Mouse (Mus musculus): Measurements from ENCODE around the gene Prom1. TPM values are rescaled to one million over a fixed set of nuclear protein-coding genes. Genes with fewer than 3 reads are reported as not detected.

The Prom1 gene
- total and polyA plus RNA-seq, 2 experiments, result 1.8 to 13.5 TPM

DNA sequence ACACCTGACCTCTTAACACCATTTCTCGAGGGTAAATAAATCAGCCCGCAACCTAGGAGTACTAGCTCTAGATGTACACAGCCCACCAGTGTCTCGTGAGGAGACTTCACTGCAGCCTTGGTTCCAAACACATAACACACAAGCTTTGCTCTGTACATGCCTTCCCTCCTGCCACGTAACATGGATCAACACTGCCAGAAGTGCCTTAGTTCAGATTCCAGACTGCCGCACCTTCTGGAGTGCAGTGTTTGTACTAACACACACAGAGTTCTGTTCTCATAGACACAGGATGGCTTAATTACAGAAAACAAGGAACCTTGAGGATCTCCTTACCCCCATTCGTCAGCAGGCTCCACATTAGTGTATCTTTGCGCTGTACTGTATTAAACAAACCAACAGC, 6.1 kb downstream of the Prom1 start:
- Histone ChIP-seq H3K4me3 (ENCODE audit: insufficient read depth, low read depth, low read length) (no peak overlapping the region), H3K9ac (ENCODE audit: low read depth, low read length) (no peak overlapping the region), H3K4me1 (ENCODE audit: control insufficient read depth, insufficient read depth, low read length) (peaks cover 3% of the 10 kb centered on the region; the same call in 1 of the 2 replicates), H3K36me3 (ENCODE audit: control insufficient read depth, insufficient read depth, low read length) (no peaks in the 10 kb centered on the region), H3K79me2 (ENCODE audit: control insufficient read depth, insufficient read depth, low read length) (no peaks in the 10 kb centered on the region), H3K27me3 (ENCODE audit: control insufficient read depth, insufficient read depth, low read length) (peaks cover 3% of the 10 kb centered on the region), H3K27ac (replicated peaks; ENCODE audit: insufficient read depth, low read depth, low read length) (no peak overlapping the region)
- no peak for TF ChIP-seq CTCF (IDR thresholded peaks at IDR 0.05; ENCODE audit: low read depth, low read length)
- TF ChIP-seq POLR2A (IDR thresholded peaks at IDR 0.05; ENCODE audit: extremely low read depth, insufficient read depth, low read length), result no peak
- 89% methylated on average over 7 of the region's 7 CpGs for WGBS
- no peak for DNase-seq (ENCODE audit: extremely low read depth, low read depth, low spot score)

DNA sequence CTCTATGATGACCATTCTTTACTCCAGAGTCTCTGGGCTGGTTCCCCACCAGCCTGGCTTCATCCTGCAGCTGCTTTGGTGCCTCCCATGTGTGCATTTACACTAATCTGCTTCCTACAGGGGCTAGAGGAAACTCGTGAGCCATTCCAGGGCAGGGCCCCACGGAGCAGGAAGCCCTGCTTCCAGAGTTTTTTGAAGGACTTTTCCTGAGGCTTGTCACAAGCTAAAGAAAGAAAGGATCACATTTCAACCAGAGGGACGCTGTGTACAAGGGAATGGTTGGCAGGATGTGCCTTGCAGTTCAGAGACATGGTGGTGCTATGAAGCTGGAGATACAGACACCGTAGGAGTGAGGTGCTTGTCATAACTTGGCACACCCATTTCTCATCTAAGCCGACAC, 14.8 kb downstream of the Prom1 start:
- H3K79me2 ChIP-seq (ENCODE audit: control insufficient read depth, insufficient read depth, low read length), result no peaks in the 10 kb centered on the region
- H3K36me3 ChIP-seq (ENCODE audit: control insufficient read depth, insufficient read depth, low read length), result no peaks in the 10 kb centered on the region
- no peak overlapping the region for H3K9ac ChIP-seq (ENCODE audit: low read depth, low read length)
- H3K4me1 ChIP-seq (ENCODE audit: control insufficient read depth, insufficient read depth, low read length), result no peaks in the 10 kb centered on the region
- H3K27ac ChIP-seq (replicated peaks; ENCODE audit: insufficient read depth, low read depth, low read length), result no peak overlapping the region
- no peak overlapping the region for H3K4me3 ChIP-seq (ENCODE audit: insufficient read depth, low read depth, low read length)
- TF ChIP-seq CTCF (IDR thresholded peaks at IDR 0.05; ENCODE audit: low read depth, low read length) (no peak), POLR2A (IDR thresholded peaks at IDR 0.05; ENCODE audit: extremely low read depth, insufficient read depth, low read length) (no peak)
- WGBS, result 65% methylated on average over 5 of the region's 5 CpGs
- no peak for DNase-seq (ENCODE audit: extremely low read depth, low read depth, low spot score)
- H3K27me3 ChIP-seq (ENCODE audit: control insufficient read depth, insufficient read depth, low read length), result no peaks in the 10 kb centered on the region

DNA sequence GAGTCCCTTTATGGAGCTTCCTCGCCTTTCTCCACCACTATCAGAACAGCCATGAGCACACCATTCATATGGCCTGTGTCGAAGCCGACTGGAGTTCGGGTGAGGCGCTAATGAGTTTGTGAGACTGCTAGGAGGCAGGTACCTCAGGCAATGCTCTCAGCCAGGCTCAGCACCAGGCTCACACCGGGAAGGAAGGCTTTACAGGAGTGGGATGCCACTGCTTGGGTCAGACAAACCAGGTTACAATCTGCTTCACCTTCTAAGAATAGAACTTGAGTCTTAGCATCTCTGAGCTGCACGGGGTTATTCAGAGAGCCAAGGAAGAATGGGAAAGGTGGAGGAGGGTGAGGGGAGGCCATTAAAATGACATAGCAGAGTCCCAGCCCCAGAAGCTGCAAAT, 16.0 kb downstream of the Prom1 start:
- DNase-seq (ENCODE audit: extremely low read depth, low read depth, low spot score), result no peak
- no peaks in the 10 kb centered on the region for H3K79me2 ChIP-seq (ENCODE audit: control insufficient read depth, insufficient read depth, low read length)
- H3K36me3 ChIP-seq (ENCODE audit: control insufficient read depth, insufficient read depth, low read length), result no peaks in the 10 kb centered on the region
- no peak overlapping the region for H3K4me3 ChIP-seq (ENCODE audit: insufficient read depth, low read depth, low read length)
- no peak overlapping the region for H3K27ac ChIP-seq (replicated peaks; ENCODE audit: insufficient read depth, low read depth, low read length)
- 92% methylated on average over 7 of the region's 7 CpGs for WGBS
- H3K9ac ChIP-seq (ENCODE audit: low read depth, low read length), result no peak overlapping the region
- TF ChIP-seq CTCF (IDR thresholded peaks at IDR 0.05; ENCODE audit: low read depth, low read length), result no peak
- no peaks in the 10 kb centered on the region for H3K27me3 ChIP-seq (ENCODE audit: control insufficient read depth, insufficient read depth, low read length)
- no peaks in the 10 kb centered on the region for H3K4me1 ChIP-seq (ENCODE audit: control insufficient read depth, insufficient read depth, low read length)

DNA sequence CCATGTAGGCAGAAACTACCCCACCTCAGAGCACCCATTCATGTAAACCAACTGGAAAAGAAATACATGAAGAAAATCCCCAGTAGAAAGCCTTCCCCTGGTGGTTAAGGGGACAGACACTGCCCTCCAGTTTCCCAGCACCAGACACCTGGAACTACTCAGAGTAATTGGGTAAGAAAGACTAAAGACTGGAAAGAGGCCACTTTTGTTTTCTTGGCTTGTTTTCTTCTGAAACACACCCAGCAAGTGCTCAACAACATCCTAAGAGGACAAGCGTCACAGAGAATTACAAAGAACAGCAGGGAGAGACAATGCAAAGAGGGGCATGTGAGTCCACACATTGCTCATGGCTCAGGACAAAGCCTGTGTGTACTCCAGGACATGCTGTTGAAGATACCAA, 20.7 kb downstream of the Prom1 start:
- Histone ChIP-seq H3K79me2 (ENCODE audit: control insufficient read depth, insufficient read depth, low read length) (no peaks in the 10 kb centered on the region), H3K4me3 (ENCODE audit: insufficient read depth, low read depth, low read length) (no peak overlapping the region), H3K27ac (replicated peaks; ENCODE audit: insufficient read depth, low read depth, low read length) (no peak overlapping the region), H3K4me1 (ENCODE audit: control insufficient read depth, insufficient read depth, low read length) (no peaks in the 10 kb centered on the region), H3K27me3 (ENCODE audit: control insufficient read depth, insufficient read depth, low read length) (no peaks in the 10 kb centered on the region), H3K36me3 (ENCODE audit: control insufficient read depth, insufficient read depth, low read length) (no peaks in the 10 kb centered on the region), H3K9ac (ENCODE audit: low read depth, low read length) (no peak overlapping the region)
- 96% methylated on average over 1 of the region's 1 CpGs for WGBS
- TF ChIP-seq CTCF (IDR thresholded peaks at IDR 0.05; ENCODE audit: low read depth, low read length) (no peak), POLR2A (IDR thresholded peaks at IDR 0.05; ENCODE audit: extremely low read depth, insufficient read depth, low read length) (no peak)
- DNase-seq (ENCODE audit: extremely low read depth, low read depth, low spot score), result no peak

DNA sequence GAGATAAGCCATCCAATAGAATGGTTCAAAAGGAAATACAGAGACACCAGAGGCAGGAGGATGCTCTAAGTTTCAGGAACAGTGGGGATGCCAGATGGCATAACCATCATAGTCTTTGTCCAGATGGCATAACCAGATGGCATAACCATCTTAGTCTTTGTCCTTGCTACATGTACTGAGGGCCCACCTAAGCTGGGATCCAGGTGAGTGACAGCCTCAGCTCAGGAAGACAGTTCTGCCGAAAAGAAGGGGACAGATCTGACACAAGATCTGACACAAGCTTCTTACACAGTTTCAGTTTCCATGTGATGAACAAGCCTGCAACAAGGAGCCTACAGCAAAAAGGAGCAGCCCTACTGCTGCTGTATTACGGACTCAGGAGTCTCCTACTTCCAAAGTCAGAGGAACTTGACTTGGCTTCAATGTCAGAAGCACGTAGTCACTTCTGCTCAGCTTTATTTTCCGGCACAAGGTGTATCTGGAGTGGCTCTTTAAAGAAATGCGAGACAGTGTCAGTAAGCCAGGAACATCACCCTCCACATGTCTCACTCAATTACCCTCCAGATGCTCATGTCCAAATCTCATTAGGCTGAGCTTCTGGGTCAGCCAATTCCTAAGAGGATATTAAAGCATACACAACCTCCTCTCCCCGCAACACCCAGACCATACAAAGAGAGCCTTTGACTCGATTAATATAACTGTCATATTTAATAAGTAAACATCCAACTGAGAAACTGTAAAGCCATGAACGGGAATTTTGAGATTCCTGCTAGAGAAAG, 21.4 kb downstream of the Prom1 start:
- no peak for DNase-seq (ENCODE audit: extremely low read depth, low read depth, low spot score)
- no peaks in the 10 kb centered on the region for H3K79me2 ChIP-seq (ENCODE audit: control insufficient read depth, insufficient read depth, low read length)
- TF ChIP-seq POLR2A (IDR thresholded peaks at IDR 0.05; ENCODE audit: extremely low read depth, insufficient read depth, low read length) (no peak), CTCF (IDR thresholded peaks at IDR 0.05; ENCODE audit: low read depth, low read length) (no peak)
- H3K4me3 ChIP-seq (ENCODE audit: insufficient read depth, low read depth, low read length), result no peak overlapping the region
- H3K9ac ChIP-seq (ENCODE audit: low read depth, low read length), result no peak overlapping the region
- WGBS, result 86% methylated on average over 8 of the region's 8 CpGs
- no peaks in the 10 kb centered on the region for H3K4me1 ChIP-seq (ENCODE audit: control insufficient read depth, insufficient read depth, low read length)
- H3K36me3 ChIP-seq (ENCODE audit: control insufficient read depth, insufficient read depth, low read length), result no peaks in the 10 kb centered on the region
- no peaks in the 10 kb centered on the region for H3K27me3 ChIP-seq (ENCODE audit: control insufficient read depth, insufficient read depth, low read length)
- H3K27ac ChIP-seq (replicated peaks; ENCODE audit: insufficient read depth, low read depth, low read length), result no peak overlapping the region

DNA sequence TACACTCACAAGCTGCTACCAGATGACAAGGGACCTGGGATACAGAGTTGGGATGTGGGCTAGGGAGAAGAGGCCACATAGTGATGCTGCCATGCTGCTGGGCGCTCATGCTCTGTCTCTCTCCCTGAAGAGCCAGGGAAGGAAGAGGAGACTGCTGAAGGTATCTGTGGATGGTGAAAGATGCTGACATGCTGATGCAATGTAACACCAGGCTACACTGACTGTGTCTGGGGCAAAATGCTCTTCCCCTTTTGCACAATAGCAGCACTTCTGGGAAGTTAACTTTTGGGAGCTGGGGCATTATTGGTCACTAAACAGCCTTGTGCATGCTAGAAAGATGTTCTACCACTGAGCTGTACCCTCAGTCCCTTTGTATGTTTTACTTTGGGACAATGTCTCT, 26.4 kb downstream of the Prom1 start:
- 100% methylated on average over 1 of the region's 1 CpGs for WGBS
- H3K9ac ChIP-seq (ENCODE audit: low read depth, low read length), result no peak overlapping the region
- H3K27me3 ChIP-seq (ENCODE audit: control insufficient read depth, insufficient read depth, low read length), result no peaks in the 10 kb centered on the region
- TF ChIP-seq POLR2A (IDR thresholded peaks at IDR 0.05; ENCODE audit: extremely low read depth, insufficient read depth, low read length) (no peak), CTCF (IDR thresholded peaks at IDR 0.05; ENCODE audit: low read depth, low read length) (no peak)
- H3K4me1 ChIP-seq (ENCODE audit: control insufficient read depth, insufficient read depth, low read length), result no peaks in the 10 kb centered on the region
- no peak for DNase-seq (ENCODE audit: extremely low read depth, low read depth, low spot score)
- H3K27ac ChIP-seq (replicated peaks; ENCODE audit: insufficient read depth, low read depth, low read length), result no peak overlapping the region
- no peak overlapping the region for H3K4me3 ChIP-seq (ENCODE audit: insufficient read depth, low read depth, low read length)
- H3K79me2 ChIP-seq (ENCODE audit: control insufficient read depth, insufficient read depth, low read length), result no peaks in the 10 kb centered on the region
- no peaks in the 10 kb centered on the region for H3K36me3 ChIP-seq (ENCODE audit: control insufficient read depth, insufficient read depth, low read length)
